Mouse (Mus musculus) midbrain, postnatal 0 days (tissue): ENCODE results near the gene Dlg2. TPM values are rescaled to one million over a fixed set of nuclear protein-coding genes. Genes with fewer than 3 reads are reported as not detected.

Experiments
- ATAC-seq: fragments of 200-750 bp; cut with Nextera tagmentation; 2 replicates; pipeline ENCODE4 v1.8.0; 2017; ENCODE audit warnings: moderate number of reproducible peaks, mild to moderate bottlenecking, moderate TSS enrichment, moderate library complexity; ENCODE audit not compliant: low FRiP score
- DNase-seq: peaks from one replicate; pipeline ENCODE4 v3.0.0-alpha.2; 2015; ENCODE audit warnings: low spot score
- H3K27ac ChIP-seq: fragments of 300-500 bp; sonication (generic); 2 replicates; pipeline ENCODE4 v1.5.1; 2014; ENCODE audit warnings: low read depth, mild to moderate bottlenecking, low read length, mixed read lengths
- H3K27me3 ChIP-seq: fragments of 300-500 bp; sonication (generic); 2 replicates; pipeline ENCODE4 v1.6.1; 2014; ENCODE audit warnings: low read length, control low read depth, mixed read lengths; ENCODE audit not compliant: insufficient read depth
- H3K36me3 ChIP-seq: fragments of 300-500 bp; sonication (generic); 2 replicates; pipeline ENCODE4 v1.6.1; 2014; ENCODE audit warnings: low read length, control low read depth, mixed read lengths; ENCODE audit not compliant: insufficient read depth
- H3K4me1 ChIP-seq: fragments of 300-500 bp; sonication (generic); 2 replicates; pipeline ENCODE4 v1.6.1; 2014; ENCODE audit warnings: mild to moderate bottlenecking, control low read depth, antibody characterized with exemption, low read length, mixed read lengths; ENCODE audit not compliant: insufficient read depth
- H3K4me2 ChIP-seq: fragments of 300-500 bp; sonication (generic); 2 replicates; pipeline ENCODE4 v1.6.1; 2014; ENCODE audit warnings: low read depth, mild to moderate bottlenecking, low read length, mixed read lengths; ENCODE audit not compliant: poor library complexity, severe bottlenecking
- H3K4me3 ChIP-seq: fragments of 300-500 bp; sonication (generic); 2 replicates; pipeline ENCODE4 v1.5.1; 2014; ENCODE audit warnings: low read depth, mild to moderate bottlenecking, low read length, moderate library complexity
- H3K9ac ChIP-seq: fragments of 300-500 bp; sonication (generic); replicated peaks from 2 replicates; pipeline ENCODE4 v1.6.1; 2014; ENCODE audit warnings: mild to moderate bottlenecking, low read length, moderate library complexity, mixed read lengths; ENCODE audit not compliant: poor library complexity, severe bottlenecking
- H3K9me3 ChIP-seq: fragments of 300-500 bp; sonication (generic); 2 replicates; pipeline ENCODE4 v1.6.1; 2016; ENCODE audit warnings: low read length, control low read depth
- CTCF ChIP-seq: IDR thresholded peaks from 2 replicates; pipeline ENCODE4 v1.5.1; 2016; ENCODE audit warnings: antibody characterized with exemption, mild to moderate bottlenecking
- WGBS: fragments of 180-500 bp; shearing (Covaris S2); extraction: QIAGEN DNeasy Blood & Tissue Kit; methylation state at CpG from one replicate; pipeline ENCODE4 v1.1.7; 2014; 5-methylcytosine and 5-hydroxymethylcytosine counted together
- polyA plus RNA-seq: library from polyadenylated mRNA; unstranded; fragments of >200 nt; fragmentation: Nextera tagmentation; extraction: Ambion mirVana; gene quantifications from 2 replicates; pipeline ENCODE4 v1.2.1, GENCODE M21; 2015
- total RNA-seq: library from RNA; depleted of rRNA; stranded (reverse); fragments of >200 nt; gene quantifications from 2 replicates; pipeline ENCODE4 v1.2.3, GENCODE M21; 2014

Gene Dlg2
- total and polyA plus RNA-seq, 2 experiments from 2014 or later, result 21.6 to 126 TPM

DNA sequence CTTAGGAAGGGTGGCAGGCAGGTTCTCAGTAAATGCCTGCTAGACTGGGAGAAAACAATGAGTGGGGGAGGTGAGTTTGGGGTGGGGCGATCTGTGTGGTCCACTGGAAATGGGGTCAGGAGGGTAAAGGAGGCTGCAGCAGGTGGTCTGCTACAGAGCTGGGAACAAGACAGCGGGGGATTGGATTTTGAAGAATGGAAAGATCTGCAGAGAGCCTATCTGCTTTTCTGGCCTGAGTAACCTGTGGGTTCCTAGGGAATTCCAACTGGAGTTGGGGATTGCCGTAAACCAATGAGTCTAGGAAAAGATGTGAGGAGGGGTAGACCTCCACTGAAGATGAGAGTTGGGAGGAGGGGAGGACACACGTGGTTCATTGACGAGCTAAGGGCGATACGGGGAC, 92.7 kb downstream of the Dlg2 start:
- WGBS, result 14% methylated on average over 7 of the region's 7 CpGs
- H3K4me1 ChIP-seq, result no peaks in the 10 kb centered on the region

GRCm38 (mm10) chr7:90587795-90588194, 111.3 kb downstream of the Dlg2 start:
- Histone ChIP-seq H3K27me3 (no peaks in the 10 kb centered on the region), H3K4me1 (no peaks in the 10 kb centered on the region), H3K9me3 (no peaks in the 10 kb centered on the region), H3K9ac (no peak overlapping the region), H3K4me3 (no peak overlapping the region), H3K4me2 (no peak overlapping the region), H3K27ac (no peak overlapping the region), H3K36me3 (no peaks in the 10 kb centered on the region)
- no peak for TF ChIP-seq CTCF
- WGBS, result 59% methylated on average over 2 of the region's 2 CpGs
- no peak for DNase-seq
- ATAC-seq, result no peak

More for the DNA sequence above, 92.7 kb downstream of the Dlg2 start:
- Histone ChIP-seq H3K27ac (no peak overlapping the region), H3K9me3 (no peaks in the 10 kb centered on the region), H3K36me3 (no peaks in the 10 kb centered on the region), H3K4me2 (no peak overlapping the region), H3K9ac (no peak overlapping the region), H3K27me3 (no peaks in the 10 kb centered on the region), H3K4me3 (no peak overlapping the region)
- no peak for DNase-seq
- no peak for TF ChIP-seq CTCF
- ATAC-seq, result no peak

DNA sequence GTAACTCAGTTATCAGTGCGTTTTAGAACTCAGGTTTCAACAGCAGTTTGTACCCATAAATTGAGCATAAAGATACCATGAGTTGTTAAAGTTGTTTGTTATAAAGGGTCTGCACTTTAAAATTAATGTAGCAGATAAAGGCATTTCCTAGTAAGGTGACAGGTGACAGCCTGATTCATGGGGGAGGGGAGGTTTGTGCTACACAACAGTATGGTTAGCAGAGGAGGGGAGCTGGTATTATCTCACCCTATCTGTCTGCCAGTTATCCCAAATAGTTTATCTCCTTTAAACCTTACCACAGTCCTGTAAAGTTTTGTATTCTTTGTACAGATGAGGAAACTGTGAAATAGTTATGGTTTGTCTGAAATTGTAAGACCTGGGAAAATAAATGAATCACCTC, 111.8 kb downstream of the Dlg2 start:
- no peak overlapping the region for H3K4me2 ChIP-seq
- no peak overlapping the region for H3K27ac ChIP-seq
- WGBS, result 82% methylated on average over 1 of the region's 1 CpGs
- no peaks in the 10 kb centered on the region for H3K4me1 ChIP-seq
- ATAC-seq (no peak), DNase-seq (no peak)
- H3K36me3 ChIP-seq, result no peaks in the 10 kb centered on the region
- H3K4me3 ChIP-seq, result no peak overlapping the region
- no peaks in the 10 kb centered on the region for H3K27me3 ChIP-seq
- no peak for TF ChIP-seq CTCF
- H3K9ac ChIP-seq, result no peak overlapping the region
- no peaks in the 10 kb centered on the region for H3K9me3 ChIP-seq

DNA sequence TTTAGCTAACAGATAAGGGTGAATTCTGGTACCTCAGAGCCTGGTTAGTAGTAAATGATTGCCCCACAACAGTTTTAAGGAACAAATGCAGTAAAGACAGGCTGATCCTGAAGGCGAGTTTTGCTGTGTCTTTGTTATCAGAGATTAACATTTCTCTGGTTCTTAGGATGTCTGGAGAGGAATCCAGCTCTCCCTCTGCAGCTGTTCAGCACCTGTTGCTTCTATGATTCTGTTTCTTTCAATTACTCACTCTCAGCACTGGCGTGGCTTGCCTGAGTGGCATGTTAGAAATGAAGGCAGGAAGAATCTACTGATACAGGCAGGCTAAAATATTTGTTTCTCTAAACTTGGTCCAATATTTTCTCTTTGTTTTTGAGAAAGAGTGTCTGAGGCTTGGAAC, 133.3 kb downstream of the Dlg2 start:
- no peak overlapping the region for H3K9ac ChIP-seq
- no peak for ATAC-seq
- no peak for DNase-seq
- H3K27me3 ChIP-seq, result no peaks in the 10 kb centered on the region
- H3K9me3 ChIP-seq, result no peaks in the 10 kb centered on the region
- TF ChIP-seq CTCF, result no peak
- H3K36me3 ChIP-seq, result no peaks in the 10 kb centered on the region
- no peak overlapping the region for H3K27ac ChIP-seq
- no peaks in the 10 kb centered on the region for H3K4me1 ChIP-seq
- H3K4me3 ChIP-seq, result no peak overlapping the region
- no peak overlapping the region for H3K4me2 ChIP-seq
- 50% methylated on average over 2 of the region's 2 CpGs for WGBS

DNA sequence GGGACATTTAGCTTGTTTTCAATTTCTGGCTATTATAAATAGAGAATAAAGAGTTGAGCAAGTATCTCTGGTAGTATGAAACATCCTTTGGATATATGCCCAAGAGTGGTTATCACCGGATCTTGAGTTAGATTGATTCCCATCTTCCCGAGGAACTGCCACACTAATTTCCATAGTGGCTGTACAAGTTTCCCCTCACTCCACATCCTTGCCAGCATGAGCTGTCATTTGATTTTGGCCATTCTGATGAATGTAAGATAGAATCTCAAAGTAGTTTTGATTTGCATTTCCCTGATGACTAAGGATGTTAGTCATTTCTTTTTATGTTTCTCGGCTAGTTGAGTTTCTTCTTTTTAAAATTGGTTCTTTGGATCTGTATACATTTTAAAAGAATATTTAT, 154.1 kb downstream of the Dlg2 start:
- no peak overlapping the region for H3K4me2 ChIP-seq
- H3K27me3 ChIP-seq, result no peaks in the 10 kb centered on the region
- 82% methylated on average over 3 of the region's 3 CpGs for WGBS
- no peak for TF ChIP-seq CTCF
- DNase-seq, result no peak
- no peaks in the 10 kb centered on the region for H3K4me1 ChIP-seq
- no peak overlapping the region for H3K4me3 ChIP-seq
- H3K9me3 ChIP-seq, result no peaks in the 10 kb centered on the region
- H3K27ac ChIP-seq, result no peak overlapping the region
- H3K9ac ChIP-seq, result no peak overlapping the region
- ATAC-seq, result no peak
- H3K36me3 ChIP-seq, result no peaks in the 10 kb centered on the region

DNA sequence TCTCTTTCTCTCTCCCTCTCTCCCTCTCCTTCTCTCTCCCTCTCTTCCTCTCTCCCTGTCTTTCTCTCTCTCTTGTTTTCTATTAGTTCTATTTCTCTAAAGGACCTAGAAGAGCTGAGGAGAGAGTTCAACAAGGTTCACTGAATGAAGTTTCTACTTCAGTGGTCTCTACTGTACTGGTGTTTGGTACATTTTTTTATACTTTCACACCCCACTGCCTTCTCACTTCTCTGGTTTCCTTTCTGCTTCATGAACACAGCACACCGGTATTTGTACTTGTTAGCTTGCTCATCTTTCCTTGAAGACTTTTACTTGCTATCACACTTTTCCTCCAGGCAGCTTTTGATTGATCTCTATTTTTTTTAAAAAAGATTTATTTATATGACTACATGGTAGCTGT, 173.0 kb downstream of the Dlg2 start:
- TF ChIP-seq CTCF, result no peak
- H3K27ac ChIP-seq, result no peak overlapping the region
- 86% methylated on average over 1 of the region's 1 CpGs for WGBS
- H3K36me3 ChIP-seq, result no peaks in the 10 kb centered on the region
- H3K9me3 ChIP-seq, result no peaks in the 10 kb centered on the region
- ATAC-seq (no peak), DNase-seq (no peak)
- no peaks in the 10 kb centered on the region for H3K4me1 ChIP-seq
- no peaks in the 10 kb centered on the region for H3K27me3 ChIP-seq
- no peak overlapping the region for H3K4me2 ChIP-seq
- no peak overlapping the region for H3K4me3 ChIP-seq
- no peak overlapping the region for H3K9ac ChIP-seq
